Comparison of ENCODE assay signal across 21 mouse cellular contexts in genomic region chr13:30196661-30197060, GRCm38 (mm10).
DNase-seq lines count a peak whose midpoint lies in the region; ATAC-seq lines count a peak whose summit lies in the region.
"Had no signal": no experiment of that assay in that cellular context is flagged by ENCODE, and none has a peak within 500 bp of the region (broad histone marks: within the 10 kb centered on the region; RNA-seq: fewer than 3 reads in every experiment).

No protein-coding gene starts in this region.

- no peak overlapping the region for H3K9ac ChIP-seq in embryonic facial prominence, embryonic 14.5 days (ENCODE audit: low read depth, low read length)
- no peak overlapping the region for H3K9ac ChIP-seq in embryonic facial prominence, embryonic 15.5 days
- no peak overlapping the region for H3K9ac ChIP-seq in midbrain, embryonic 15.5 days

- H3K27me3 ChIP-seq in embryonic facial prominence, embryonic 14.5 days (replicated peaks; ENCODE audit: control insufficient read depth, insufficient read depth, low read length): no peaks in the 10 kb centered on the region
- H3K27me3 ChIP-seq in embryonic facial prominence, embryonic 10.5 days (replicated peaks; ENCODE audit: low read depth, poor library complexity, severe bottlenecking): no peaks in the 10 kb centered on the region
- H3K27me3 ChIP-seq in embryonic facial prominence, embryonic 15.5 days: no peaks in the 10 kb centered on the region
- H3K27me3 ChIP-seq in midbrain, embryonic 15.5 days (replicated peaks): no peaks in the 10 kb centered on the region
- H3K27me3 ChIP-seq: CH12.LX, Patski had no signal

- H3K27ac ChIP-seq in embryonic facial prominence, embryonic 14.5 days (replicated peaks; ENCODE audit: low read depth, low read length): no peak overlapping the region
- no peak overlapping the region for H3K27ac ChIP-seq in embryonic facial prominence, embryonic 10.5 days (replicated peaks)
- H3K27ac ChIP-seq in embryonic facial prominence, embryonic 15.5 days (replicated peaks): no peak overlapping the region
- no peak overlapping the region for H3K27ac ChIP-seq in midbrain, embryonic 15.5 days

- H3K9me3 ChIP-seq in embryonic facial prominence, embryonic 14.5 days (ENCODE audit: control insufficient read depth, low read length): no peaks in the 10 kb centered on the region
- H3K9me3 ChIP-seq in embryonic facial prominence, embryonic 10.5 days: no peaks in the 10 kb centered on the region
- H3K9me3 ChIP-seq in embryonic facial prominence, embryonic 15.5 days (replicated peaks): no peaks in the 10 kb centered on the region
- H3K9me3 ChIP-seq in midbrain, embryonic 15.5 days: no peaks in the 10 kb centered on the region
- H3K9me3 ChIP-seq: G1E had no signal

- peak; percentile 75; the same call in 1 of the 2 replicates for ATAC-seq in embryonic facial prominence, embryonic 14.5 days (ENCODE audit: low read depth)
- ATAC-seq in embryonic facial prominence, embryonic 15.5 days (ENCODE audit: insufficient number of reproducible peaks, low FRiP score, low TSS enrichment, low read depth): peak; percentile 73; the same call in 1 of the 2 replicates
- no peak for ATAC-seq in midbrain, embryonic 15.5 days (replicated peaks)
- ATAC-seq: activated CD4-positive, CD25-positive, alpha-beta regulatory T cell, adult 4 months; CD4-positive, CD25-positive, alpha-beta regulatory T cell, adult 4 months; Patski had no signal

- 80% methylated on average over 8 of the region's 8 CpGs for WGBS in embryonic facial prominence, embryonic 14.5 days
- 86% methylated on average over 8 of the region's 8 CpGs for WGBS in embryonic facial prominence, embryonic 10.5 days
- WGBS in embryonic facial prominence, embryonic 15.5 days: 85% methylated on average over 8 of the region's 8 CpGs
- WGBS in midbrain, embryonic 15.5 days: 85% methylated on average over 8 of the region's 8 CpGs

- no peak overlapping the region for H3K4me2 ChIP-seq in embryonic facial prominence, embryonic 14.5 days (ENCODE audit: low read depth, low read length)
- no peak overlapping the region for H3K4me2 ChIP-seq in embryonic facial prominence, embryonic 15.5 days (replicated peaks)
- H3K4me2 ChIP-seq in midbrain, embryonic 15.5 days: no peak overlapping the region

- intact Hi-C loops in heart, postnatal 25 days (cut with DNase I): no loop called here

- DNase-seq in embryonic facial prominence, embryonic 14.5 days (ENCODE audit: low spot score): no peak
- DNase-seq in embryonic facial prominence, embryonic 10.5 days (ENCODE audit: low spot score): no peak
- DNase-seq in heart, adult 11 months: peak; percentile 79
- no peak for DNase-seq in heart, postnatal 25 days (ENCODE audit: low spot score)
- DNase-seq: adrenal gland, adult 2 months; adrenal gland, adult 8-10 months; adrenal gland, postnatal 10 days; adrenal gland, postnatal 14 days; adrenal gland, postnatal 25 days; adrenal gland, postnatal 36 days; B cell, adult 2 months; cerebellum, adult 11 months; cerebellum, adult 11-12 months; cerebellum, adult 18-20 months had no signal

- H3K36me3 ChIP-seq in embryonic facial prominence, embryonic 14.5 days (ENCODE audit: control insufficient read depth, insufficient read depth, low read length): no peaks in the 10 kb centered on the region
- no peaks in the 10 kb centered on the region for H3K36me3 ChIP-seq in embryonic facial prominence, embryonic 10.5 days (replicated peaks)
- H3K36me3 ChIP-seq in embryonic facial prominence, embryonic 15.5 days: no peaks in the 10 kb centered on the region
- H3K36me3 ChIP-seq in midbrain, embryonic 15.5 days (replicated peaks): no peaks in the 10 kb centered on the region
- H3K36me3 ChIP-seq: G1E had no signal

- H3K4me1 ChIP-seq in embryonic facial prominence, embryonic 14.5 days (ENCODE audit: control insufficient read depth, insufficient read depth, low read length): peaks cover 19% of the 10 kb centered on the region
- peaks cover 10% of the 10 kb centered on the region; the same call in 1 of the 2 replicates for H3K4me1 ChIP-seq in embryonic facial prominence, embryonic 10.5 days
- peaks cover 21% of the 10 kb centered on the region for H3K4me1 ChIP-seq in embryonic facial prominence, embryonic 15.5 days
- no peaks in the 10 kb centered on the region for H3K4me1 ChIP-seq in midbrain, embryonic 15.5 days

- H3K4me3 ChIP-seq in embryonic facial prominence, embryonic 14.5 days (ENCODE audit: low read depth, low read length): no peak overlapping the region
- H3K4me3 ChIP-seq in embryonic facial prominence, embryonic 10.5 days: no peak overlapping the region
- no peak overlapping the region for H3K4me3 ChIP-seq in embryonic facial prominence, embryonic 15.5 days (replicated peaks)
- no peak overlapping the region for H3K4me3 ChIP-seq in midbrain, embryonic 15.5 days
